Mouse (Mus musculus): ENCODE measurements at regions not wholly inside any gene's neighbourhood (a gene's known extent, or its start where the extent isn't known, plus 50 kb on each side); places are given as distances from the start of the nearest gene placed in this dataset.

- H3K27ac ChIP-seq: no peak overlapping the region
- WGBS: 93% methylated on average over 5 of the region's 5 CpGs
- H3K9ac ChIP-seq (ENCODE audit: low read depth, low read length): no peak overlapping the region
- no peaks in the 10 kb centered on the region for H3K4me1 ChIP-seq (ENCODE audit: control insufficient read depth, insufficient read depth, low read length)
- H3K79me2 ChIP-seq (replicated peaks; ENCODE audit: control insufficient read depth, insufficient read depth, low read length): no peaks in the 10 kb centered on the region
- H3K36me3 ChIP-seq (ENCODE audit: control insufficient read depth, insufficient read depth, low read length): no peaks in the 10 kb centered on the region
- H3K27me3 ChIP-seq (ENCODE audit: control insufficient read depth, insufficient read depth, low read length): no peaks in the 10 kb centered on the region
- intact Hi-C loops (cut with DNase I): no loop called here
- TF ChIP-seq EP300 (IDR thresholded peaks at IDR 0.05; ENCODE audit: insufficient read depth, low read depth, low read length) (no peak), POLR2A (IDR thresholded peaks at IDR 0.05; ENCODE audit: insufficient read depth, low read depth, low read length) (no peak), CTCF (IDR thresholded peaks at IDR 0.05) (no peak)
- no peak for DNase-seq
- H3K4me3 ChIP-seq: no peak overlapping the region
These were observed 454.0 kb downstream of the Nuf2 start for GRCm38 (mm10) chr1:169077228-169077627.

GRCm38 (mm10) chr1:169076006-169076405 lies 455.3 kb downstream of the Nuf2 start:
- H3K36me3 ChIP-seq (ENCODE audit: control insufficient read depth, insufficient read depth, low read length): no peaks in the 10 kb centered on the region
- H3K4me3 ChIP-seq: no peak overlapping the region
- no peaks in the 10 kb centered on the region for H3K27me3 ChIP-seq (ENCODE audit: control insufficient read depth, insufficient read depth, low read length)
- no peaks in the 10 kb centered on the region for H3K4me1 ChIP-seq (ENCODE audit: control insufficient read depth, insufficient read depth, low read length)
- no peak for TF ChIP-seq EP300 (IDR thresholded peaks at IDR 0.05; ENCODE audit: insufficient read depth, low read depth, low read length)
- TF ChIP-seq CTCF (IDR thresholded peaks at IDR 0.05): no peak
- no peak for TF ChIP-seq POLR2A (IDR thresholded peaks at IDR 0.05; ENCODE audit: insufficient read depth, low read depth, low read length)
- no peak overlapping the region for H3K9ac ChIP-seq (ENCODE audit: low read depth, low read length)
- DNase-seq: no peak
- 65% methylated on average over 7 of the region's 7 CpGs for WGBS
- H3K27ac ChIP-seq: no peak overlapping the region
- H3K79me2 ChIP-seq (replicated peaks; ENCODE audit: control insufficient read depth, insufficient read depth, low read length): no peaks in the 10 kb centered on the region
- intact Hi-C loops (cut with DNase I): no loop called here

GRCm38 (mm10) chr1:169071366-169071765 lies 459.9 kb downstream of the Nuf2 start:
- Histone ChIP-seq H3K27me3 (ENCODE audit: control insufficient read depth, insufficient read depth, low read length) (no peaks in the 10 kb centered on the region), H3K79me2 (replicated peaks; ENCODE audit: control insufficient read depth, insufficient read depth, low read length) (no peaks in the 10 kb centered on the region), H3K27ac (no peak overlapping the region), H3K9ac (ENCODE audit: low read depth, low read length) (no peak overlapping the region), H3K4me1 (ENCODE audit: control insufficient read depth, insufficient read depth, low read length) (no peaks in the 10 kb centered on the region), H3K4me3 (no peak overlapping the region), H3K36me3 (ENCODE audit: control insufficient read depth, insufficient read depth, low read length) (no peaks in the 10 kb centered on the region)
- 90% methylated on average over 4 of the region's 4 CpGs for WGBS
- no peak for DNase-seq
- intact Hi-C loops (cut with DNase I): no loop called here
- TF ChIP-seq EP300 (IDR thresholded peaks at IDR 0.05; ENCODE audit: insufficient read depth, low read depth, low read length): no peak
- TF ChIP-seq CTCF (IDR thresholded peaks at IDR 0.05): no peak
- TF ChIP-seq POLR2A (IDR thresholded peaks at IDR 0.05; ENCODE audit: insufficient read depth, low read depth, low read length): no peak

- Histone ChIP-seq H3K4me3 (no peak overlapping the region), H3K9ac (ENCODE audit: low read depth, low read length) (no peak overlapping the region), H3K27ac (no peak overlapping the region), H3K27me3 (ENCODE audit: control insufficient read depth, insufficient read depth, low read length) (no peaks in the 10 kb centered on the region), H3K79me2 (replicated peaks; ENCODE audit: control insufficient read depth, insufficient read depth, low read length) (no peaks in the 10 kb centered on the region), H3K4me1 (ENCODE audit: control insufficient read depth, insufficient read depth, low read length) (no peaks in the 10 kb centered on the region), H3K36me3 (ENCODE audit: control insufficient read depth, insufficient read depth, low read length) (no peaks in the 10 kb centered on the region)
- intact Hi-C loops (cut with DNase I): no loop called here
- TF ChIP-seq CTCF (IDR thresholded peaks at IDR 0.05): no peak
- TF ChIP-seq POLR2A (IDR thresholded peaks at IDR 0.05; ENCODE audit: insufficient read depth, low read depth, low read length): no peak
- WGBS: 70% methylated on average over 3 of the region's 3 CpGs
- DNase-seq: no peak
These were observed 461.6 kb downstream of the Nuf2 start for GRCm38 (mm10) chr1:169069647-169070046.

GRCm38 (mm10) chr1:169066795-169067194 lies 464.5 kb downstream of the Nuf2 start:
- no peaks in the 10 kb centered on the region for H3K79me2 ChIP-seq (replicated peaks; ENCODE audit: control insufficient read depth, insufficient read depth, low read length)
- H3K36me3 ChIP-seq (ENCODE audit: control insufficient read depth, insufficient read depth, low read length): no peaks in the 10 kb centered on the region
- no peaks in the 10 kb centered on the region for H3K4me1 ChIP-seq (ENCODE audit: control insufficient read depth, insufficient read depth, low read length)
- no peak overlapping the region for H3K4me3 ChIP-seq
- no peak overlapping the region for H3K9ac ChIP-seq (ENCODE audit: low read depth, low read length)
- 26% methylated on average over 4 of the region's 4 CpGs for WGBS
- TF ChIP-seq POLR2A (IDR thresholded peaks at IDR 0.05; ENCODE audit: insufficient read depth, low read depth, low read length): no peak
- no peak for TF ChIP-seq EP300 (IDR thresholded peaks at IDR 0.05; ENCODE audit: insufficient read depth, low read depth, low read length)
- TF ChIP-seq CTCF (IDR thresholded peaks at IDR 0.05): no peak
- DNase-seq: no peak
- intact Hi-C loops (cut with DNase I): no loop called here
- no peaks in the 10 kb centered on the region for H3K27me3 ChIP-seq (ENCODE audit: control insufficient read depth, insufficient read depth, low read length)
- H3K27ac ChIP-seq: no peak overlapping the region

GRCm38 (mm10) chr1:169060627-169061026 lies 470.6 kb downstream of the Nuf2 start:
- DNase-seq: no peak
- H3K27me3 ChIP-seq (ENCODE audit: control insufficient read depth, insufficient read depth, low read length): no peaks in the 10 kb centered on the region
- TF ChIP-seq POLR2A (IDR thresholded peaks at IDR 0.05; ENCODE audit: insufficient read depth, low read depth, low read length): no peak
- TF ChIP-seq CTCF (IDR thresholded peaks at IDR 0.05): no peak
- no peak for TF ChIP-seq EP300 (IDR thresholded peaks at IDR 0.05; ENCODE audit: insufficient read depth, low read depth, low read length)
- no peaks in the 10 kb centered on the region for H3K36me3 ChIP-seq (ENCODE audit: control insufficient read depth, insufficient read depth, low read length)
- H3K9ac ChIP-seq (ENCODE audit: low read depth, low read length): no peak overlapping the region
- H3K79me2 ChIP-seq (replicated peaks; ENCODE audit: control insufficient read depth, insufficient read depth, low read length): no peaks in the 10 kb centered on the region
- no peak overlapping the region for H3K27ac ChIP-seq
- 84% methylated on average over 6 of the region's 6 CpGs for WGBS
- no peak overlapping the region for H3K4me3 ChIP-seq
- intact Hi-C loops (cut with DNase I): no loop called here
- no peaks in the 10 kb centered on the region for H3K4me1 ChIP-seq (ENCODE audit: control insufficient read depth, insufficient read depth, low read length)
